Mouse (Mus musculus) liver, embryonic 14.5 days (tissue): Measurements from ENCODE around the gene Tcp11. TPM values are rescaled to one million over a fixed set of nuclear protein-coding genes. Genes with fewer than 3 reads are reported as not detected.

Experiments used
- ATAC-seq: fragments of 200-750 bp; cut with Nextera tagmentation; 2 replicates; pipeline ENCODE4 v1.8.0; 2017; ENCODE audit warnings: moderate number of reproducible peaks, mild to moderate bottlenecking, moderate library complexity; ENCODE audit not compliant: insufficient read depth
- DNase-seq, 3 experiments: peaks; one replicate each; pipeline ENCODE4 v3.0.0-alpha.2; 2012 to 2013; ENCODE audit warnings: low read depth in 3 of 3, low spot score in 3 of 3
- H3K27ac ChIP-seq: fragments of 300-500 bp; sonication (generic); 2 replicates; pipeline ENCODE4 v1.5.1; 2014; ENCODE audit warnings: moderate library complexity, mild to moderate bottlenecking, control low read depth, inconsistent platforms
- H3K27me3 ChIP-seq: fragments of 300-500 bp; sonication (generic); 2 replicates; pipeline ENCODE4 v1.6.1; 2014; ENCODE audit warnings: mild to moderate bottlenecking, low read length, moderate library complexity; ENCODE audit not compliant: control insufficient read depth, insufficient read depth
- H3K36me3 ChIP-seq: fragments of 300-500 bp; sonication (generic); replicated peaks from 2 replicates; pipeline ENCODE4 v1.6.1; 2014; ENCODE audit warnings: low read depth; ENCODE audit not compliant: control insufficient read depth, insufficient read depth
- H3K4me1 ChIP-seq, 2 experiments: fragments of 200-500 bp in 1 of 2; fragments of 300-500 bp in 1 of 2; sonication (generic) in 1 of 2; replicated peaks; 2 replicates each; pipeline ENCODE4 v1.6.1; 2012 to 2014; ENCODE audit warnings: antibody characterized with exemption in 1 of 2, inconsistent platforms in 1 of 2, low read length in 1 of 2; ENCODE audit not compliant: control insufficient read depth in 2 of 2, insufficient read depth in 2 of 2
- H3K4me2 ChIP-seq: fragments of 300-500 bp; sonication (generic); 2 replicates; pipeline ENCODE4 v1.6.1; 2014; ENCODE audit warnings: low read depth, mild to moderate bottlenecking, control low read depth, moderate library complexity
- H3K4me3 ChIP-seq, 2 experiments: fragments of 200-500 bp in 1 of 2; fragments of 300-500 bp in 1 of 2; sonication (generic) in 1 of 2; 2 replicates each; pipeline ENCODE4 v1.5.1; 2012 to 2014; ENCODE audit warnings: low read depth in 2 of 2, low read length in 2 of 2, mild to moderate bottlenecking in 2 of 2, control low read depth in 1 of 2, inconsistent platforms in 1 of 2, moderate library complexity in 1 of 2; ENCODE audit not compliant: insufficient read depth in 1 of 2
- H3K9ac ChIP-seq: fragments of 300-500 bp; sonication (generic); replicated peaks from 2 replicates; pipeline ENCODE4 v1.6.1; 2014; ENCODE audit warnings: mild to moderate bottlenecking, control low read depth, moderate library complexity
- H3K9me3 ChIP-seq: fragments of 300-500 bp; sonication (generic); 2 replicates; pipeline ENCODE4 v1.6.1; 2016; ENCODE audit warnings: low read length, mixed read lengths; ENCODE audit not compliant: control insufficient read depth
- CTCF ChIP-seq: IDR thresholded peaks from 2 replicates; pipeline ENCODE4 v1.5.1; 2016; ENCODE audit warnings: antibody characterized with exemption, low read depth, control low read depth
- EP300 ChIP-seq: IDR thresholded peaks from 2 replicates; pipeline ENCODE4 v1.6.1; 2016; ENCODE audit warnings: antibody characterized with exemption, low read depth
- WGBS: fragments of 180-500 bp; shearing (Covaris S2); extraction: QIAGEN DNeasy Blood & Tissue Kit; methylation state at CpG from one replicate; pipeline ENCODE4 v1.1.7; 2014; ENCODE audit not compliant: insufficient replicate concordance; 5-methylcytosine and 5-hydroxymethylcytosine counted together
- polyA plus RNA-seq, 2 experiments: library from polyadenylated mRNA; depleted of rRNA in 1 of 2; stranded (reverse) in 1 of 2; unstranded in 1 of 2; fragments of >200 nt; fragmentation: Nextera tagmentation in 1 of 2; extraction: Ambion mirVana in 1 of 2; gene quantifications; 2 replicates each; pipeline versions ENCODE4 v1.2.1 to v1.2.3; 2012 to 2014

The Tcp11 gene
- polyA plus RNA-seq, 2 experiments, result 0.16 TPM; not detected in 1

GRCm38 (mm10) chr17:28021911-28022310 lies 58.5 kb downstream of the Tcp11 start:
- peaks cover 0 to 11% of the 10 kb centered on the region in 2 experiments; a peak in 1 of 4 replicates for H3K4me1 ChIP-seq
- ATAC-seq, result no peak

GRCm38 (mm10) chr17:28019785-28020696 lies 60.4 kb downstream of the Tcp11 start:
- Histone ChIP-seq H3K9ac (no peak overlapping the region), H3K4me2 (no peak overlapping the region), H3K9me3 (no peaks in the 10 kb centered on the region), H3K27ac (no peak overlapping the region), H3K36me3 (no peaks in the 10 kb centered on the region), H3K4me3 (no peak overlapping the region), H3K4me1 (peaks cover 0 to 13% of the 10 kb centered on the region in 2 experiments; a peak in 2 of 4 replicates), H3K27me3 (no peaks in the 10 kb centered on the region)
- DNase-seq, result no peak
- no peak for ATAC-seq
- 65% methylated on average over 21 of the region's 21 CpGs for WGBS
- TF ChIP-seq CTCF (no peak), EP300 (no peak)

More at GRCm38 (mm10) chr17:28021911-28022310, 58.5 kb downstream of the Tcp11 start:
- no peak for DNase-seq
- Histone ChIP-seq H3K4me2 (no peak overlapping the region), H3K9ac (no peak overlapping the region), H3K9me3 (no peaks in the 10 kb centered on the region), H3K36me3 (no peaks in the 10 kb centered on the region), H3K27ac (no peak overlapping the region), H3K4me3 (no peak overlapping the region), H3K27me3 (no peaks in the 10 kb centered on the region)
- no peak for TF ChIP-seq CTCF
- TF ChIP-seq EP300, result no peak
- WGBS, result 76% methylated on average over 10 of the region's 10 CpGs

- Histone ChIP-seq H3K4me1 (peaks cover 0 to 23% of the 10 kb centered on the region in 2 experiments; a peak in 2 of 4 replicates), H3K4me3 (no peak overlapping the region), H3K9me3 (no peaks in the 10 kb centered on the region), H3K27me3 (no peaks in the 10 kb centered on the region), H3K36me3 (no peaks in the 10 kb centered on the region), H3K4me2 (no peak overlapping the region), H3K27ac (no peak overlapping the region), H3K9ac (no peak overlapping the region)
- no peak for DNase-seq
- no peak for ATAC-seq
- WGBS, result 62% methylated on average over 11 of the region's 11 CpGs
- TF ChIP-seq EP300 (no peak), CTCF (no peak)
Measured at GRCm38 (mm10) chr17:28018776-28019175, 61.7 kb downstream of the Tcp11 start.

- H3K9me3 ChIP-seq, result no peaks in the 10 kb centered on the region
- H3K27me3 ChIP-seq, result no peaks in the 10 kb centered on the region
- DNase-seq (no peak), ATAC-seq (no peak)
- no peaks in the 10 kb centered on the region for H3K36me3 ChIP-seq
- TF ChIP-seq CTCF (no peak), EP300 (no peak)
- no peak overlapping the region for H3K4me2 ChIP-seq
- WGBS, result 74% methylated on average over 6 of the region's 6 CpGs
- no peak overlapping the region for H3K27ac ChIP-seq
- H3K9ac ChIP-seq, result no peak overlapping the region
- peaks cover 2 to 28% of the 10 kb centered on the region in 2 experiments; a peak in 2 of 4 replicates for H3K4me1 ChIP-seq
- no peak overlapping the region for H3K4me3 ChIP-seq
Measured at GRCm38 (mm10) chr17:28018344-28018743, 62.1 kb downstream of the Tcp11 start.

Other genes with a start within 250 kb of the Tcp11 start
- gene Snrpc, start 242.5 kb downstream of the Tcp11 start, polyA plus RNA-seq (2012; rRNA removed), result 85.1 and 105 TPM in 2 replicates
- gene Snrpc, start 242.5 kb downstream of the Tcp11 start, polyA plus RNA-seq (2014; fragmentation: Nextera tagmentation; extraction: Ambion mirVana), result 145 and 150 TPM in 2 replicates
- 2.9 and 3.1 TPM in 2 replicates for gene Uhrf1bp1, start 224.2 kb downstream of the Tcp11 start, polyA plus RNA-seq (2012; rRNA removed)
- 1.8 and 2.4 TPM in 2 replicates for gene Uhrf1bp1, start 224.2 kb downstream of the Tcp11 start, polyA plus RNA-seq (2014; fragmentation: Nextera tagmentation; extraction: Ambion mirVana)
- gene Anks1, start 171.3 kb downstream of the Tcp11 start, polyA plus RNA-seq (2012; rRNA removed), result 5.3 and 7.1 TPM in 2 replicates
- gene Anks1, start 171.3 kb downstream of the Tcp11 start, polyA plus RNA-seq (2014; fragmentation: Nextera tagmentation; extraction: Ambion mirVana), result 2.4 and 3.2 TPM in 2 replicates
- 9.4 and 16.9 TPM in 2 replicates for gene Taf11, start 170.8 kb downstream of the Tcp11 start, polyA plus RNA-seq (2012; rRNA removed)
- gene Taf11, start 170.8 kb downstream of the Tcp11 start, polyA plus RNA-seq (2014; fragmentation: Nextera tagmentation; extraction: Ambion mirVana), result 24.1 and 24.5 TPM in 2 replicates
- 0.30 and 0.33 TPM in 2 replicates for gene Scube3, start 61.5 kb upstream of the Tcp11 start, polyA plus RNA-seq (2012; rRNA removed)
- 0.16 and 0.23 TPM in 2 replicates for gene Scube3, start 61.5 kb upstream of the Tcp11 start, polyA plus RNA-seq (2014; fragmentation: Nextera tagmentation; extraction: Ambion mirVana)
- gene Zfp523, start 96.5 kb upstream of the Tcp11 start, polyA plus RNA-seq (2012; rRNA removed), result 6.1 and 7.5 TPM in 2 replicates
- gene Zfp523, start 96.5 kb upstream of the Tcp11 start, polyA plus RNA-seq (2014; fragmentation: Nextera tagmentation; extraction: Ambion mirVana), result 4.3 and 5.4 TPM in 2 replicates
- gene Def6, start 127.1 kb upstream of the Tcp11 start, polyA plus RNA-seq (2012; rRNA removed), result 6.6 and 10.4 TPM in 2 replicates
- gene Def6, start 127.1 kb upstream of the Tcp11 start, polyA plus RNA-seq (2014; fragmentation: Nextera tagmentation; extraction: Ambion mirVana), result 5.5 and 5.7 TPM in 2 replicates
- 5.6 and 6.5 TPM in 2 replicates for gene Ppard, start 152.1 kb upstream of the Tcp11 start, polyA plus RNA-seq (2012; rRNA removed)
- gene Ppard, start 152.1 kb upstream of the Tcp11 start, polyA plus RNA-seq (2014; fragmentation: Nextera tagmentation; extraction: Ambion mirVana), result 0.76 and 0.92 TPM in 2 replicates
- 4.5 and 5.5 TPM in 2 replicates for gene Fance, start 232.9 kb upstream of the Tcp11 start, polyA plus RNA-seq (2012; rRNA removed)
- gene Fance, start 232.9 kb upstream of the Tcp11 start, polyA plus RNA-seq (2014; fragmentation: Nextera tagmentation; extraction: Ambion mirVana), result 9.4 and 10.4 TPM in 2 replicates
- gene Rpl10a, start 247.8 kb upstream of the Tcp11 start, polyA plus RNA-seq (2012; rRNA removed), result 1,169 and 1,992 TPM in 2 replicates
- gene Rpl10a, start 247.8 kb upstream of the Tcp11 start, polyA plus RNA-seq (2014; fragmentation: Nextera tagmentation; extraction: Ambion mirVana), result 506 and 510 TPM in 2 replicates